Mouse (Mus musculus) cerebellum, postnatal 36 days (tissue): Measurements from ENCODE around the gene Hmgb2.
"Not testable (repeated sequence)": the region's sequence is repeated elsewhere in the genome, so short reads cannot be mapped to it uniquely, and the experiment has no call there.

Source experiments
- DNase-seq, 2 experiments: peaks; one replicate each; pipeline ENCODE4 v3.0.0; 2021 to 2022; ENCODE audit warnings: mixed read lengths in 2 of 2

Hmgb2 gene

DNA sequence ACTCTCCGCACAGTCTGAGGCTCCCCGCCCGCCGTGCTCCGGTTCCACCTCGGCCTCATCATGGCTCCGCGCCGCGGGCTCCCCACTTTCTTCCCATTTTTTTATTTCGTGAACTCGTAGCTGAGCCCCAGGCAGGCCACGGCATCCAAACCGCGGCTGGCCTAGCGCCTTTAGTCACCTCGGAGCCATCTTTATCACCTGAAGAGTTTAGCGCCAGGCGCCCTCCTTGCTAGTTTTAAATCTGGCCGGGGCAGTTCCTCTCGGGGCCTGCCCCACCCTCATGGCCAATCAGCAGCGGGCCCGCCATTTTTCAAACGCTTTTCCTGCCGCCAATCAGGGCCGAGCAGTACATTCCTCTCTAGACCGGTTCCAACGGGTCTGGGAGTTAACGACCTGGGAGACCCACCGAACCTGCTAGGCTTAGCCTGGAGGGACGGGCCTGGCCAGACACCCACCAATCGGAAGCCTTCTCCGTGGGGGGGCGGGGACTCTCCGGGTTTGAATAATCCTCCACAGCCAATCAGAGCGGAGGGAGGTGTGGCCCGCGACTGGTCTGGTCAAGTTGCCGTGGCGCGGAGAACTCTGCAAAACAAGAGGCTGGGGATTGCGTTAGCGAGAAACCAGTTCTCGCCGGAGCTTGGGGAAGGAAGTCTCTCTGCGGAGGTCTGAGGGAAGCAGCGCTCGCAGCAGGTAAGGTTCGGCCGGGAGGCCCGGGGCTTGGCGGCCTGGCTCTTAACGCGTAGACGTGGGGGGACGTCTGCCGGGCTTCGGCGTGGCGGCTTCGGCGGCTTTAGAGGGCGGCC, at the start of gene Hmgb2:
TSS of gene Hmgb2 (plus strand) at position 592 of the 803 bp plus-strand sequence.
- DNase-seq: peak; percentile 99 to 100

DNA sequence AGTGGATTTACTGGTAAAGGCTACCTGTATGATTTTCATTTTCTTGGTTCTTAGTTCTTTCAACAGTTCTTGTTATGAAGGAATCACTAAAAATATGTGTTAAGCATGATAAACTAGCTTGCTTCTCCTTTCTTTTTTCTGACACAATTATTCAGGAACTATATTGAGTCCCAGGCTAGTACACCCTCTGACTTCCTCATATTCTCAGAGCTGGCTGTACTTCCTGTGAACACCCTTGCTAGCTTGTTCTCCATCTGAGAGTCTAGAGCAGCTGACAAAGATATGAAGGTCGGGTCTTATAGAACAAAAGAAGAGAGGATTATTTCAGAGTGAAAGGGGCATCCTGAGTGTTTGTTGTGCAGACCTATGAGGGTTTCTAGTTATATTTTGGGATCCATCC, 48.9 kb upstream of the Hmgb2 start:
- DNase-seq: no peak

GRCm38 (mm10) chr8:57463757-57464156, 48.0 kb upstream of the Hmgb2 start:
- no peak for DNase-seq

- peak in 1 of 2 experiments; percentile 7 for DNase-seq
Measured at GRCm38 (mm10) chr8:57468624-57469023, 43.1 kb upstream of the Hmgb2 start.

DNA sequence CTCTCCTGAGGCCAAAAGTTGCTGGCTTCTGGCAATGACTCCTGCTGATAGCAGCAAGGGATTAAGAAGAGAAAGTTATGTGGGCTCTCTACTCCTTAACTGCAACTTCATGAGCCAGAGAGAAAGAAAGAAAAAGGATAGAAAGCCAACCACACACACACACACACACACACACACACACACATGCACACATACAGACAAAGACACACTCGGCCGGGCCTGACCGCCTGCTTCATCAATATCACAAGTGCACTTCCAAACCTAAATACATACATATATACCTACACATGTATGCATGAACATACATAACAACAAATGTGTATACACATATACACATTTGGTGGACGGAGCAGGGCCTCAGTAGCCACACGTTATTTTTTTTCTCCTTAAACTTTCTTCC, 40.8 kb upstream of the Hmgb2 start:
- no peak for DNase-seq

GRCm38 (mm10) chr8:57473751-57474150, 38.0 kb upstream of the Hmgb2 start:
- no peak for DNase-seq

DNA sequence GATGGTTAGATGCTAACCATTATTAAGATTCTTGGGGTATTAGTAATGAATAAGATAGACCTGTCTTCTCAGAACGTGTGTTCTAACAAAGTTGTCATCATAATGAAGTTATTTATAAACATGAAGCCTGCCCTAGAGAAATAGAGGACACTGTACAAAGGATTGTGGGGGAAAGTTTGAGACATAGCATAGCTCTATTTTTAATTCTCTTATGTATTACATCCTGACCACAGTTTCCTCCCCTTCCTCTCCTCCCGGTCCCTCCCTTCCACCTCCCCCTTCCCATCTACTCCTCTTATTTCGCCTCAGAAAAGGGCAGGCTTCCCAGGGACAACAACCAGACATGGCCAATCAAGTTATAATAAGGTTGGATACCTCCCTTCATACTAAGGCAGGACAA, 33.3 kb upstream of the Hmgb2 start:
- DNase-seq: no peak

DNA sequence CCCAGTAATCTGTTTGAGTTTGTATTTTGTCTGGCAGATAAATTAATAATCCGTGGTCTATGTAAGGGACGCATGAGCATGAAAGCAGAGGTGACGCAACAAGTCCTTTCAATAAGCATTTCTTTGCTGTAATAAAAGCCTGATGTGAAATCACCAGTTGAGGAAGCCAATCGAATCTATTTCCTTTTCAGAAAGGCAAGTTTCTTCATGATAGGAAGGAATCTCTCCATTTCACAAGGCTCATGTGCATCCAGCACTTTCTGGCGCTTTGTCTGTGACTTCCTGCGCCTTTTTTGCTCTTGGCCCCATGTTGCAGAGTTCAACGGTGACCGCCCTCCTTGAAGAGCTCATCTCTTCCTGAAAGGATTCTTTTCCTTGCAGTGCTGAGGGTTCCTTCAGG, 32.0 kb upstream of the Hmgb2 start:
- no peak for DNase-seq

DNA sequence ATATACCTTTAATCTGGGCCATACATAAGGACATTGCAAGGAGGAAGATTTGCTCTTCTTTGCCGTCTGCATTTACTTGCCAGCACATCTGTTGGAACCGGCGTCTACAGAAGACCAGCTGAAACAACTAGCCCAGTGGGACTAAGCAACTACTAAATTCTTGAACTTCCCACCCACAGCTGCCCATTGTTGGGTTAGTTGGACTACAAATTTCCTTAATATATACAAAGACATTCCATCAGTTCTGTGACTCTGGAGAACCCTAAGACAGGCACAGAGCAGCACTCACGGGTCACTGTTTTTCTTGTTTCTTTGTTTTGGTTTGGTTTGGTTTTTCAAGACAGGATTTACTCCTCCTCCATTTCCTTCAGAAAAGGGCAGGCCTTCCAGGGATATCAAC, 31.1 kb upstream of the Hmgb2 start:
- DNase-seq: no peak

- peak; percentile 45 to 54 for DNase-seq
Measured at GRCm38 (mm10) chr8:57486491-57487440, 24.9 kb upstream of the Hmgb2 start.

DNA sequence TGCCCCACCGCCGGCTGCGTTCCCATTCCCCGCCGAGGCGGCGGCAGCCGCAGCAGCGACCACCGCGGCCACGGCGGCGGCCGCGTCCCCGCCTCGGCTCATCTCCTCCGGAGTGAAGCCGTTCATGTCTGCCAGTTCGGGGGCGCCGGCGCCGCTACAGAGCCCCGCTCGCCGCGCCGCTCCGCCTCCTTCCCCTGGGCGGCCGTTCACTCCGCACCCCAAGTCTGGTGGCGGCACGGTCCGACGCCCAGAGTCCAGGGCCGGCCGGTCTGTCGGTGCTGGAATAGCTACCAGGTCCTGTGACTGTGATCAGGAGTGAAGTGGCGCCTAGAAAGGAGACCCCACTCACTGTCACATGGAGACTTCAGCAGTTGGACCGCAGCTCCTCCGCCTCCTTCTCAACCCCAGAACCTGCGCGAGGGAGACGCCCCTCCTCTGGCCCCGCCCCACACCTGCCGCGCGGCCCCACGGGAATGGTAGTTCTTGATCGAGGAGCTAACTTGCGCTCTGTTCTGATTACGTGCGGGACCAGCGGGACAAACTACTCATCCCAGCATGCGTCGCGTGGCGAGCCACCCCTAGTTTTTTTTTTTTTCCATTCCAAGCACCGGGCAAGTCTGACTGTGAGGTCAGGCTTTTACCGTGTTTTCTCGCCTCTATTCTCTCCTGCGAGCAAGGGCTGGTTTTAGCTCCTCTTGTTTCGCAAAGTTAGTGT, 24.1 kb upstream of the Hmgb2 start, which contains the start of gene Sap30:
TSS of gene Sap30 (minus strand) at position 420 of the 715 bp plus-strand sequence.
- peak; percentile 97 to 98 for DNase-seq

DNA sequence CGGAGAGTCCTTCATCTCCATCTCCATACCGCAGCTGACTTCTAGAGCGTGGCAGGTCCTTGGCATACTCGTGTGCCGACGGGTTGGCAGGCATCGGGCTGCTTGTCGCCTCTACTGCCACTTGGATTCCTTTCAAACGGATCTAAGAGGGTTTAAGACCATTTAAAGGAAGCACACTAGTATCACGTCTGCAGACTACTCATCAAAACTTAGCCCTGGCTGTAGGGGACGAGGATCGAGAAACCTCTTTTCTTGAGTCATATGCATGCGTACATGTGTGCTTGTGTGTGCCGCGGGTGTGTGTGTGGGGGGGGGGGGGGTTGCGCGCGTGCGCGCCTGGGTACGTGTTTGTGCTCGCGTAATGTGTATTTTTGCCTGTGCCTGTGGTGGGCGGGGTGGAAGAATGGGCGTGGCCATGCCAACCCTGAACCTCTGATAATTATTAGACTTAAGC, 23.4 kb upstream of the Hmgb2 start:
- peak; percentile 64 to 66 for DNase-seq

GRCm38 (mm10) chr8:57489366-57489765, 22.3 kb upstream of the Hmgb2 start:
- no peak for DNase-seq

DNA sequence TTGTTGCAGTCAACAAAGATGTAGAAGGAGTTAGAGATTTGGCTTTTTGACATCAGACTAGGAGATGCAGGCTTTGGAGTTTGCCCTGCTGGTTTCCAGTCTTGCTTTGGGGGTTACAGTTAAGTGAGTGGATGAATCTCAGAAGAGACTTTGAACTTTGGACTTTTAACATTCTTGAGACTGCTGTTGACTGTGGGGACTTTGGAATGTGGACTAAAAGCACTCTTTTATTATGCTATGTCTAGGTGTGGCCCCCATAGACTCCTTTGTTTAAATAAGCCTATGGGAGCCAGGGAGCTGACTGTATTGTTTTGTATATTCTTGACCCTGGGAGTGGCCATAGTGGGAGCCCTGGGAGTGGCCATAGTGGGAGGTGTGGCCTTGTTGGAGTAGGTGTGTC, 21.8 kb upstream of the Hmgb2 start:
- DNase-seq: no peak

DNA sequence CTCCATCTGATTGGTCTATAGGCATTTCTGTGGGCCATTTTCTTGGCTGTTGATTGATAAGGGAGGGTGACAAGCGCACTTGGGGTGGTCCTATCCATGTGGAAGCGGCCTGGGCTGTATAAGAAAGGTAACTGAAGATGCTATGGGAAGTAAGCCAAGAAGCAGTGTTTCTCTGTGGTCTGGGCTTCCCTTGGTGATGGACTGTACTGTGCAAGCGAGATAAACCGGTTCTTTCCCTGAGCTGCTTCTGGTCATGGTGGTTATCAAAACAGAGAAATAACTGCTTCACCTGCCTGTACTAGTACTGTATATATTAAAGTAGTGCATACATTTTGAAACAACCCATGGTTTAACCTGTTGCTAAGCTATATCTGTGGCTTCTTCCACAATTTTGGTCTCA, 19.8 kb upstream of the Hmgb2 start:
- DNase-seq: no peak

- no peak for DNase-seq
Measured at GRCm38 (mm10) chr8:57498494-57498846, 13.2 kb upstream of the Hmgb2 start.

DNA sequence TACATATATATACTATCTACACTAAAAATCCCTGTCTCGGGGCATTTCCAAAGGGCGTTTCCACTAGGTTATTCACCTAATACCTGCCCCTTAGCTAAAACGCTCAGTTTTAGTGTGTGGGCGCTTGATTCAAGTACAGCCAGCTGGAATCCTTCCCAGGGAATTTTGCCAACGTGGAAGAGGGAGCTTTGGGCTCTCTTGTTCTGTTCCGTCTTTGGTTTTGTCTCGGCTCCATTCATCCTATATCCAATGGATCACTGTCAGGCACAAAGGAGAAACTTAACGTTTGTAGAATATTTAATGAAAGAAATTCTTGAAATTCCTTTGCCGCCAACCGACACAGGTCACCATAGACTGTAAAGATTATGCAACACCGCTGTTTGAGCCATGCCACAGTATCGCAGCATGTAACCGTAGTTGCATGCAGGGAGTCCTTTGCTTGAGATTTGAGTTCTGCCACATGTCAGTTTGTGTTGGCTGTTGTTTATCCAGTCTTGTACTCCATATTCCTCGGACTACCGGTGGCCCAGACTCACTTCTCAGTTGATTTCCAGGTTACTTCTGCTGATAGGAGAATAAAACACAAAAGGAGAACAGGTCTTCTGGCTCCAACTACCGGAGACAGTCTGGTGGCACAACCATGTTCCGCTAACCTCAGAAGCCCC, 12.7 kb upstream of the Hmgb2 start:
- DNase-seq: peak; percentile 79 to 88

DNA sequence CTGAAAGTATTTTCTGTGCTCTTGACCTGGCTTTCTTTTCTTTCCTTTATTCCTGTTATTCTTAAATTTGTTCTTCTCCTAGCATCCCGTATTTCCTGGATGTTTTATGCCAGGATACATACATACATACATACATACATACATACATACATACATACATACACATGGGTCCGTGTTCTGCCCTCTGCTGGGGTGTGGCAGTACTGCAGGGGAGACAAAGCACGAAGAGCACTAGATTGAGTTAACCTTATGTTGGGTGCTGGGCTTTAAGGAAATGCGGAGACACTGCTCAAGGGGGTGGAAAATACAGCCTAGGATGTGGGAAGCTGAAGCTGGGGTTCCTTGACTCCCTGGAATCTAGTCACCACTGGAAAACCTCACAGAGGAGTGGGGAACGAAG, 8.1 kb upstream of the Hmgb2 start:
- peak; percentile 70 to 77 for DNase-seq

DNA sequence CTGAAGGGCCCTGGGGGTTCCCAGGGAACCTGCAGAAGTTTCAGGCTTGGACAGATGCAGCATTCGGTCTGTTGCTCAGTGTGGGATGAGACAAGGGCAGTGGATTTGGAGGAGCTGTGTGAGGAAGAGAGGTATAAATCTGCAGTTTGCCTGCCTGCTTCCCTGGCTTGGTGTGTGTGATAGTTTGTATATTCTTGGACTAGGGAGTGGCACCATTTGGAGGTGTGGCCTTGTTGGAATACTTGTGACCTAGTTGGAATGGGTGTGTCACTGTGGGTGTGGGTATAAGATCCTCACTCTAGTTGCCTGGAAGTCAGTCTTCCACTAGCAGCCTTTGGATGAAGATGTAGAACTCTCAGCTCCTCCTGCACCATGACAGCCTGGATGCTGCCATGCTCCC, 6.2 kb upstream of the Hmgb2 start:
- not testable (repeated sequence) for DNase-seq

- DNase-seq: no peak
Measured at GRCm38 (mm10) chr8:57507556-57508063, 4.1 kb upstream of the Hmgb2 start.

DNA sequence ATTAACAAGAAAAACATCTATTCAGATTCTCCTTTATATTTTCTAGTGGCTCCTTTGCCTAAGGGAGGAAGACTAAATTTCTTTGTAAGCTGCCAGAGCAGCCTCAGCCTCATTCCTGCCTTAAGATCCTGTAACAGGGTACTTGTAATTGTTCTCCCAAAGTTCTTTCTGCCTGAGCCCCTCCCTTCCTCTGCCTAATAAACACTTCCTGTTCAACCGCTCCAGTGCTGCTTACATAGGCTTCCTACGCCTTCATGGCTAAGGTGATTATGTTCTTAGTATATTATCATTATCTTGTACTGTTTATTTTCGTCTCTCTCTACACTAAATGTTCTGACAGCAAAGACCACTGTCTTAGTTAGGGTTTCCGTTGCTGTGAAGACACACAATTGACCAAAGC, 3.0 kb upstream of the Hmgb2 start:
- no peak for DNase-seq

- DNase-seq: no peak
Measured at GRCm38 (mm10) chr8:57510791-57511315, 854 bp upstream of the Hmgb2 start.
